Mouse (Mus musculus): Measurements from ENCODE around the gene Qprt. TPM values are rescaled to one million over a fixed set of nuclear protein-coding genes. Genes with fewer than 3 reads are reported as not detected.

The Qprt gene
- polyA plus RNA-seq, 1 experiment from 2014 or later = 0.77 TPM

GRCm38 (mm10) chr7:127137262-127138017, 15.4 kb upstream of the Qprt start, which contains the start of gene Spn:
TSS of gene Spn (minus strand) at chr7:127137823.
- ATAC-seq = no peak
- WGBS = 64% methylated on average over 9 of the region's 9 CpGs
- Histone ChIP-seq H3K9ac (ENCODE audit: low read depth, low read length) (no peak within 1 kb of the TSS), H3K9me3 (replicated peaks; ENCODE audit: control insufficient read depth, low read length, poor library complexity, severe bottlenecking) (no peaks in the 10 kb centered on the region), H3K36me3 (ENCODE audit: control insufficient read depth, insufficient read depth, low read length) (no peaks in the 10 kb centered on the region), H3K4me3 (ENCODE audit: low read depth, low read length) (no peak within 1 kb of the TSS), H3K27ac (ENCODE audit: low read length) (no peak within 1 kb of the TSS), H3K4me2 (ENCODE audit: low read length) (no peak within 1 kb of the TSS), H3K4me1 (ENCODE audit: control insufficient read depth, insufficient read depth, low read length) (no peaks in the 10 kb centered on the region), H3K27me3 (ENCODE audit: control insufficient read depth, insufficient read depth, low read depth, low read length) (no peaks in the 10 kb centered on the region)

GRCm38 (mm10) chr7:127136181-127137071, 14.4 kb upstream of the Qprt start:
- H3K27ac ChIP-seq (ENCODE audit: low read length) = no peak overlapping the region
- H3K9ac ChIP-seq (ENCODE audit: low read depth, low read length) = no peak overlapping the region
- H3K36me3 ChIP-seq (ENCODE audit: control insufficient read depth, insufficient read depth, low read length) = no peaks in the 10 kb centered on the region
- 87% methylated on average over 22 of the region's 22 CpGs for WGBS
- H3K4me1 ChIP-seq (ENCODE audit: control insufficient read depth, insufficient read depth, low read length) = no peaks in the 10 kb centered on the region
- no peaks in the 10 kb centered on the region for H3K27me3 ChIP-seq (ENCODE audit: control insufficient read depth, insufficient read depth, low read depth, low read length)
- H3K4me3 ChIP-seq (ENCODE audit: low read depth, low read length) = no peak overlapping the region
- ATAC-seq = no peak
- no peaks in the 10 kb centered on the region for H3K9me3 ChIP-seq (replicated peaks; ENCODE audit: control insufficient read depth, low read length, poor library complexity, severe bottlenecking)
- H3K4me2 ChIP-seq (ENCODE audit: low read length) = no peak overlapping the region

GRCm38 (mm10) chr7:127134821-127135447, 12.9 kb upstream of the Qprt start:
- ATAC-seq = no peak
- Histone ChIP-seq H3K27me3 (ENCODE audit: control insufficient read depth, insufficient read depth, low read depth, low read length) (no peaks in the 10 kb centered on the region), H3K27ac (ENCODE audit: low read length) (no peak overlapping the region), H3K4me1 (ENCODE audit: control insufficient read depth, insufficient read depth, low read length) (no peaks in the 10 kb centered on the region), H3K36me3 (ENCODE audit: control insufficient read depth, insufficient read depth, low read length) (no peaks in the 10 kb centered on the region), H3K4me3 (ENCODE audit: low read depth, low read length) (no peak overlapping the region), H3K9me3 (replicated peaks; ENCODE audit: control insufficient read depth, low read length, poor library complexity, severe bottlenecking) (no peaks in the 10 kb centered on the region), H3K4me2 (ENCODE audit: low read length) (no peak overlapping the region), H3K9ac (ENCODE audit: low read depth, low read length) (no peak overlapping the region)
- WGBS = 85% methylated on average over 11 of the region's 11 CpGs

- 43% methylated on average over 5 of the region's 5 CpGs for WGBS
- Histone ChIP-seq H3K4me1 (ENCODE audit: control insufficient read depth, insufficient read depth, low read length) (no peaks in the 10 kb centered on the region), H3K36me3 (ENCODE audit: control insufficient read depth, insufficient read depth, low read length) (no peaks in the 10 kb centered on the region), H3K9ac (ENCODE audit: low read depth, low read length) (no peak overlapping the region), H3K9me3 (replicated peaks; ENCODE audit: control insufficient read depth, low read length, poor library complexity, severe bottlenecking) (no peaks in the 10 kb centered on the region), H3K27me3 (ENCODE audit: control insufficient read depth, insufficient read depth, low read depth, low read length) (no peaks in the 10 kb centered on the region), H3K4me3 (ENCODE audit: low read depth, low read length) (no peak overlapping the region), H3K27ac (ENCODE audit: low read length) (no peak overlapping the region), H3K4me2 (ENCODE audit: low read length) (no peak overlapping the region)
- ATAC-seq = no peak
These were observed 11.1 kb upstream of the Qprt start for GRCm38 (mm10) chr7:127133125-127133524.

GRCm38 (mm10) chr7:127129638-127130037, 7.6 kb upstream of the Qprt start:
- Histone ChIP-seq H3K9ac (ENCODE audit: low read depth, low read length) (no peak overlapping the region), H3K9me3 (replicated peaks; ENCODE audit: control insufficient read depth, low read length, poor library complexity, severe bottlenecking) (no peaks in the 10 kb centered on the region), H3K36me3 (ENCODE audit: control insufficient read depth, insufficient read depth, low read length) (no peaks in the 10 kb centered on the region), H3K27ac (ENCODE audit: low read length) (no peak overlapping the region), H3K4me2 (ENCODE audit: low read length) (no peak overlapping the region), H3K4me1 (ENCODE audit: control insufficient read depth, insufficient read depth, low read length) (no peaks in the 10 kb centered on the region), H3K4me3 (ENCODE audit: low read depth, low read length) (no peak overlapping the region), H3K27me3 (ENCODE audit: control insufficient read depth, insufficient read depth, low read depth, low read length) (no peaks in the 10 kb centered on the region)
- WGBS = 23% methylated on average over 4 of the region's 4 CpGs
- no peak for ATAC-seq

GRCm38 (mm10) chr7:127121061-127121910, 740 bp downstream of the Qprt start:
- Histone ChIP-seq H3K27ac (ENCODE audit: low read length) (no peak overlapping the region), H3K36me3 (ENCODE audit: control insufficient read depth, insufficient read depth, low read length) (no peaks in the 10 kb centered on the region), H3K4me2 (ENCODE audit: low read length) (no peak overlapping the region), H3K4me1 (ENCODE audit: control insufficient read depth, insufficient read depth, low read length) (no peaks in the 10 kb centered on the region), H3K9me3 (replicated peaks; ENCODE audit: control insufficient read depth, low read length, poor library complexity, severe bottlenecking) (no peaks in the 10 kb centered on the region), H3K9ac (ENCODE audit: low read depth, low read length) (no peak overlapping the region), H3K4me3 (ENCODE audit: low read depth, low read length) (no peak overlapping the region), H3K27me3 (ENCODE audit: control insufficient read depth, insufficient read depth, low read depth, low read length) (peaks cover 9% of the 10 kb centered on the region)
- no peak for ATAC-seq
- WGBS = 6% methylated on average over 21 of the region's 21 CpGs

GRCm38 (mm10) chr7:127118671-127119445, 3.2 kb downstream of the Qprt start:
- H3K4me2 ChIP-seq (ENCODE audit: low read length) = no peak overlapping the region
- H3K4me1 ChIP-seq (ENCODE audit: control insufficient read depth, insufficient read depth, low read length) = no peaks in the 10 kb centered on the region
- H3K27ac ChIP-seq (ENCODE audit: low read length) = no peak overlapping the region

GRCm38 (mm10) chr7:127117948-127118347, 4.1 kb downstream of the Qprt start:
- H3K4me3 ChIP-seq (ENCODE audit: low read depth, low read length) = no peak overlapping the region
- H3K4me1 ChIP-seq (ENCODE audit: control insufficient read depth, insufficient read depth, low read length) = no peaks in the 10 kb centered on the region
- no peak overlapping the region for H3K9ac ChIP-seq (ENCODE audit: low read depth, low read length)
- H3K36me3 ChIP-seq (ENCODE audit: control insufficient read depth, insufficient read depth, low read length) = no peaks in the 10 kb centered on the region
- no peak overlapping the region for H3K27ac ChIP-seq (ENCODE audit: low read length)
- H3K9me3 ChIP-seq (replicated peaks; ENCODE audit: control insufficient read depth, low read length, poor library complexity, severe bottlenecking) = no peaks in the 10 kb centered on the region
- peaks cover 9% of the 10 kb centered on the region for H3K27me3 ChIP-seq (ENCODE audit: control insufficient read depth, insufficient read depth, low read depth, low read length)
- H3K4me2 ChIP-seq (ENCODE audit: low read length) = no peak overlapping the region
- WGBS = 54% methylated on average over 5 of the region's 5 CpGs
- ATAC-seq = no peak

More at GRCm38 (mm10) chr7:127118671-127119445, 3.2 kb downstream of the Qprt start:
- Histone ChIP-seq H3K36me3 (ENCODE audit: control insufficient read depth, insufficient read depth, low read length) (no peaks in the 10 kb centered on the region), H3K9me3 (replicated peaks; ENCODE audit: control insufficient read depth, low read length, poor library complexity, severe bottlenecking) (no peaks in the 10 kb centered on the region), H3K27me3 (ENCODE audit: control insufficient read depth, insufficient read depth, low read depth, low read length) (peaks cover 9% of the 10 kb centered on the region), H3K4me3 (ENCODE audit: low read depth, low read length) (no peak overlapping the region), H3K9ac (ENCODE audit: low read depth, low read length) (no peak overlapping the region)
- no peak for ATAC-seq
- WGBS = 52% methylated on average over 14 of the region's 14 CpGs

Data from midbrain, embryonic 16.5 days (tissue).